Mouse (Mus musculus): ENCODE data around the gene Pole. TPM values are rescaled to one million over a fixed set of nuclear protein-coding genes. Genes with fewer than 3 reads are reported as not detected.

Gene Pole
- polyA plus RNA-seq (2016; fragmentation: Nextera tagmentation; extraction: Ambion mirVana), result 29.6 and 31.9 TPM in 2 replicates

DNA sequence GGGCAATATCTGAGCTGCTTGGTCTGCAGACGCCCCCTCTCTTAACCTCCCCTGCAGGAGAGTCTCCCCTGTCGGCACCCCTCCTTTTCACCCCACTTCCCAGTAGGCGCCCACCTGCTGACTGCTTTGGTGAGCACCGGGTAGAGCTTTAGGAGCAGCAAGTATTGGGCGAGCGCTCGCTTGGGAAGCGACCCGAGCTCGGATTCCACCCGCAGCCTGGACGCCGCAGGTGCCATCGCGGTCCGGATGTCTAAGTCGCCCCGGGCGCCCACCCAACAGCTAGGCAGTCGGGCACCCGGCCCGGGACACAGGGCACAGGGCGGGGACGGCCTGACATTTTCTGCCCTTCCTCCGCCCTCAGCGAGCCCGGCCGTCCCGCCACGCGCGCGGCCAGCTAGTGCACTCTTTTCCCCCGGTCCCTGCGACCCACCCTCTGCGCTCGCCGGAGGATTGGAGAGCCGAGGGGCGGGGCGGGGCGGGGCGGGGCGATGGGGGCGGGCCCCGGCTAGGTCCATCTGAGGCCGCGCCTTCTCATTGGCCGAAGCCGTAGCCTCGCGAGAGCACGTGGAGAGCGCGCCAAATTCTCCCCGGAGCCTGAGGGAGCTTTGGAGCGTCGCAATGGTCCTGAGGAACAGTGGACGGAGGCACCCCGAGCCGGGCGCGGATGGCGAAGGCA, at the start of gene Pole, which contains the start of gene Pxmp2:
TSS of gene Pole (plus strand) at position 537 of the 676 bp plus-strand sequence.
TSS of gene Pxmp2 (minus strand) at position 417 of the 676 bp plus-strand sequence.
- no peaks in the 10 kb centered on the region for H3K9me3 ChIP-seq
- peaks cover 15% of the 10 kb centered on the region for H3K27me3 ChIP-seq
- peaks cover 3% of the 10 kb centered on the region for H3K36me3 ChIP-seq
- peak within 1 kb of the TSS; percentile 76 for H3K4me3 ChIP-seq
- WGBS, result under 1% methylated on average over 64 of the region's 64 CpGs
- H3K4me2 ChIP-seq (replicated peaks), result peak within 1 kb of the TSS; percentile 83
- peak within 1 kb of the TSS; percentile 80 for H3K9ac ChIP-seq (replicated peaks)
- 0 out of 2 replicates have a peak within 1 kb of the TSS, but pooled peaks have one; percentile 46 for H3K27ac ChIP-seq (replicated peaks)
- ATAC-seq (ENCODE audit: low FRiP score, low read depth), result peak; percentile 99
- peaks cover 18% of the 10 kb centered on the region for H3K4me1 ChIP-seq

DNA sequence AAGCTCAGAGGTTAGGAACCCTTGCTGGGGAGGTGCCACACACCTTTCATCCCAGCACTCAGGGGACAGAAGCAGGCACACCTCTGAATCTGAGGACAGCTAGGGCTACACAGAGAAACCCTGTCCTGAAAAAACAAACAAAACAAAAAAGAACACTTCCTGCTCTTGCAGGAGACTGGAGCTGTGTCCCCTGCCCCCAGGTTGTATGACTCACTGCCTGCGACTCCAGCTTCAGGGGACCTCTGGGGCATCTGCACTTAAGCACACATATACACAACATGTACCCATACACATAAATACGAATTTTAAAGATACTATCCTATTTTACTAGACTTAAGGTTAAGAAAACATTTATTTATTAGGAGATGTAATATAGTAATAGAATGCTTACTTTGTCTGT, 42.0 kb upstream of the Pole start:
- no peaks in the 10 kb centered on the region for H3K27me3 ChIP-seq
- no peak overlapping the region for H3K4me3 ChIP-seq
- WGBS, result 87% methylated on average over 2 of the region's 2 CpGs
- no peaks in the 10 kb centered on the region for H3K9me3 ChIP-seq
- no peak overlapping the region for H3K27ac ChIP-seq (replicated peaks)
- no peak overlapping the region for H3K9ac ChIP-seq (replicated peaks)
- no peak overlapping the region for H3K4me2 ChIP-seq (replicated peaks)
- H3K4me1 ChIP-seq, result no peaks in the 10 kb centered on the region
- ATAC-seq (ENCODE audit: low FRiP score, low read depth), result no peak
- H3K36me3 ChIP-seq, result peaks cover 85% of the 10 kb centered on the region

DNA sequence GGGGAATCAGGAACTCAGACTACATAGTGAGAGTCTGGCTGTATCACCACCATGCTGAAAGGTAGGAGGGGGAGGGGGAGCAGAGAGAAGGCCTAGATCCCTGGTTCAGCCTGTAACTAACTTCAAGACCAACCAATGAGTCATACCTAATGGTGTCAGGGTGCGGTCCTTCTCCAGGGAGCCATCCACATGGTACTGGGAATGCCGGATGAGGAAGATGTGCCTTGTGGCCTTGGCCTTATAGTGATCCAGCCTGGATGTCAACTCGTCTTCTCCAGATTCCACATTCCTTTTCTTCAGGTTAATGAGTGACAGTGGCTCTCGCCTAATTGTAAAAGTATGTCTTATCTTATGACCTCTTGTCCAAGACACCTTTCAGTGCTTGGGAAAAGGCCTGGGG, 19.2 kb upstream of the Pole start:
- H3K9me3 ChIP-seq, result no peaks in the 10 kb centered on the region
- 90% methylated on average over 4 of the region's 4 CpGs for WGBS
- H3K9ac ChIP-seq (replicated peaks), result no peak overlapping the region
- H3K4me2 ChIP-seq (replicated peaks), result no peak overlapping the region
- no peak overlapping the region for H3K27ac ChIP-seq (replicated peaks)
- H3K4me3 ChIP-seq, result no peak overlapping the region
- H3K36me3 ChIP-seq, result peaks cover 40% of the 10 kb centered on the region
- peaks cover 6% of the 10 kb centered on the region for H3K4me1 ChIP-seq
- no peak for ATAC-seq (ENCODE audit: low FRiP score, low read depth)
- no peaks in the 10 kb centered on the region for H3K27me3 ChIP-seq

DNA sequence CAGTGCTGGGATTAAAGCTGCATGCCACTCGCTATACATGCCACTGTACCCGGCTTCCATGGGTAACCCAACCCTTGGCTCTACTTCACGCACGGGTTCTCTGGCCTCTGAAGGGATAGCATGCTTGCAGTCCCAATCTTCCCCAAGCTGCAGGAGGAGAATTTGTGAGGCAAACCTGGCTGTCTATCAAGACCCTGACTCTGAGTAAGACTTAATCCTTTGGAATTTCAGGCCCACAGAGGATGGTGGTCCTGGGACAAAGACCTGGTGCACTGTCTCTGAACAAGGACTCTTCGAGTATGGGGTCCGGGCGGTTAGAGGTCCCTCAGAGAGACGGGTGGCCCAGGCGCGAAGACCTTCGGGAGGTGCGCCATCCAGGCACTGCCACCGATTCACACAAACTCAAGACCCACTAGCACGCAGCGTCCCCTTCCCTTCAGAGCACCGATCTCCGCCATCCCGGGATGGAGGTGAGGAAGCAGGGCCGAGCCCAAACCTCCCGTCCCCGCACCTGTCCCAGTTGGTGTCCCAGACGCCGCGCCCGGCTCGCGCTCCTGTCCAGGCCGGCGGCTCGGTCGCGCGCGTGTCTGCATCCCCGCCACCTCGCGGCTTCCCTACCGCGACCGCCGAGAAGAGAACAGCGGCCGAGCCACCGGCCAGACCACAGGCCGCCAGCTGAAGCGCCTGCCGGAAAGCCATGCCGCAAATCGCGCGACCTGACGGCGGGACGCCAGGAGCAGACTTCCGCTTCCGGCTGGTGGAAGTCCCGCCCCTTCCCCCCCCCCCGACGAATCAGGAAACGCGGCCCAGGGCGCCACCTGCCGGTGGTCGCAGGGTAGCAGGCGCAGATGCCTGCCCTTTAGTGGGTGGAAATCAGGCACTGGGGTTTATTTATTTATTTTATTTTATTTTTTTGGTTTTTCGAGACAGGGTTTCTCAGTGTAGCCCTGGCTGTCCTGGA, 16.7 kb upstream of the Pole start, which contains the start of gene Pgam5:
TSS of gene Pgam5 (minus strand) at position 773 of the 961 bp plus-strand sequence.
- peak; percentile 86 for ATAC-seq (ENCODE audit: low FRiP score, low read depth)
- peaks cover 6% of the 10 kb centered on the region for H3K4me1 ChIP-seq
- H3K4me3 ChIP-seq, result peak within 1 kb of the TSS; percentile 81
- H3K9ac ChIP-seq (replicated peaks), result peak within 1 kb of the TSS; percentile 91
- peak within 1 kb of the TSS; percentile 95 for H3K4me2 ChIP-seq (replicated peaks)
- H3K9me3 ChIP-seq, result no peaks in the 10 kb centered on the region
- H3K36me3 ChIP-seq, result peaks cover 28% of the 10 kb centered on the region
- peak within 1 kb of the TSS; percentile 57 for H3K27ac ChIP-seq (replicated peaks)
- WGBS, result under 1% methylated on average over 49 of the region's 66 CpGs
- H3K27me3 ChIP-seq, result no peaks in the 10 kb centered on the region

- Histone ChIP-seq H3K9ac (replicated peaks) (no peak overlapping the region), H3K36me3 (peaks cover 20% of the 10 kb centered on the region)
- no peak for ATAC-seq (ENCODE audit: low FRiP score, low read depth)
These were observed 15.9 kb upstream of the Pole start for GRCm38 (mm10) chr5:110270242-110270641.

DNA sequence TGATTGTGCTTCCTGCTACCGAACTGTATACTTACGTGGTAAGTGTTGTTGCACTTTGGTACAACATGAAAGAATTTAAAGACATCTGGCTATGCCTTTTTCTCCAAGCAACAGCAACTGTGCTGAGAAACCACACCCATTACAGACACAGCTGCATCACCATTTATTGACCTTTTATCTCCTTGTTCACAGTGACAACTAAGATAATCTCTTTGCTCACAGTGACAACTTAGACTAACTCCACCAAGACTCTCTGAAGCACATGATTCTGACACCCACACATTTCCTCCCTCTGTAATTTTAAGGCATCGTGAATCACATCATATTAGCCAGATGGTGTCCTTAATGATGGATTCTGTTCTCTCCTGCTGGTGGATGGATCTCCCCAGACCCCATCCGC, 12.0 kb upstream of the Pole start:
- Histone ChIP-seq H3K36me3 (no peaks in the 10 kb centered on the region), H3K4me1 (no peaks in the 10 kb centered on the region), H3K9me3 (no peaks in the 10 kb centered on the region), H3K27me3 (no peaks in the 10 kb centered on the region), H3K9ac (replicated peaks) (no peak overlapping the region), H3K4me3 (no peak overlapping the region), H3K27ac (replicated peaks) (no peak overlapping the region), H3K4me2 (replicated peaks) (no peak overlapping the region)
- ATAC-seq (ENCODE audit: low FRiP score, low read depth), result no peak
- WGBS, result 86% methylated on average over 4 of the region's 4 CpGs

More at GRCm38 (mm10) chr5:110270242-110270641, 15.9 kb upstream of the Pole start:
- H3K27me3 ChIP-seq, result no peaks in the 10 kb centered on the region
- WGBS, result 92% methylated on average over 6 of the region's 6 CpGs
- H3K27ac ChIP-seq (replicated peaks), result no peak overlapping the region
- H3K4me3 ChIP-seq, result no peak overlapping the region
- no peak overlapping the region for H3K4me2 ChIP-seq (replicated peaks)
- H3K4me1 ChIP-seq, result peaks cover 6% of the 10 kb centered on the region
- no peaks in the 10 kb centered on the region for H3K9me3 ChIP-seq

- no peak overlapping the region for H3K4me2 ChIP-seq (replicated peaks)
- H3K4me3 ChIP-seq, result no peak overlapping the region
- H3K4me1 ChIP-seq, result no peaks in the 10 kb centered on the region
- ATAC-seq (ENCODE audit: low FRiP score, low read depth), result no peak
- no peaks in the 10 kb centered on the region for H3K9me3 ChIP-seq
- no peak overlapping the region for H3K9ac ChIP-seq (replicated peaks)
- no peaks in the 10 kb centered on the region for H3K27me3 ChIP-seq
- H3K36me3 ChIP-seq, result no peaks in the 10 kb centered on the region
- no peak overlapping the region for H3K27ac ChIP-seq (replicated peaks)
- 61% methylated on average over 2 of the region's 2 CpGs for WGBS
These were observed 11.3 kb upstream of the Pole start for GRCm38 (mm10) chr5:110274846-110275245.

DNA sequence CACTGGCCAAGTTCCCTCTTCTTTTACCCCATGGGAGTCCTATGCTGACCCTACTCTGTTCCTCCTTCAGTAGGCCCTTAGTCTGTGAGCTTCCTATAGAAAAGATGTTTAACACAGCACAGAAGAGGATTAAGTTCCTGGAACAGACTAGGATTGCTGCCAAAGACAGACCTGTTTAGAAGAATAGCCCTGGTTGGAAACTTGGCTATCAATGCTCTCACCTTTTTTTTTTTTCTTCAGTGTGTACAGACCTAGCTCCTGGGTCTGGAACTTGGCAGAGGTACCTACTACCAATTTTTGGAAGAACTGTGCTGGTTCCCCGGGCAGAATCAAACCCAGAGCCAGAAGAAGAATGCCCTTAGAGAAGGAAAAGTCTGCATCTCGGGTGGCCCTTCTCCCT, 9.7 kb upstream of the Pole start:
- no peak overlapping the region for H3K4me2 ChIP-seq (replicated peaks)
- no peak overlapping the region for H3K9ac ChIP-seq (replicated peaks)
- H3K36me3 ChIP-seq, result no peaks in the 10 kb centered on the region
- H3K27ac ChIP-seq (replicated peaks), result no peak overlapping the region
- H3K4me1 ChIP-seq, result no peaks in the 10 kb centered on the region
- H3K9me3 ChIP-seq, result no peaks in the 10 kb centered on the region
- no peaks in the 10 kb centered on the region for H3K27me3 ChIP-seq
- 81% methylated on average over 2 of the region's 2 CpGs for WGBS
- H3K4me3 ChIP-seq, result no peak overlapping the region
- ATAC-seq (ENCODE audit: low FRiP score, low read depth), result no peak

- Histone ChIP-seq H3K27me3 (no peaks in the 10 kb centered on the region), H3K36me3 (no peaks in the 10 kb centered on the region), H3K4me2 (replicated peaks) (no peak overlapping the region), H3K27ac (replicated peaks) (no peak overlapping the region), H3K9me3 (no peaks in the 10 kb centered on the region), H3K9ac (replicated peaks) (no peak overlapping the region), H3K4me1 (no peaks in the 10 kb centered on the region), H3K4me3 (no peak overlapping the region)
- no peak for ATAC-seq (ENCODE audit: low FRiP score, low read depth)
- WGBS, result 100% methylated on average over 1 of the region's 1 CpGs
These were observed 9.2 kb upstream of the Pole start for GRCm38 (mm10) chr5:110276910-110277309.

GRCm38 (mm10) chr5:110281984-110282383, 4.1 kb upstream of the Pole start:
- Histone ChIP-seq H3K4me1 (peaks cover 11% of the 10 kb centered on the region), H3K27ac (replicated peaks) (no peak overlapping the region), H3K27me3 (peaks cover 15% of the 10 kb centered on the region), H3K4me2 (replicated peaks) (no peak overlapping the region), H3K9ac (replicated peaks) (no peak overlapping the region), H3K4me3 (no peak overlapping the region), H3K36me3 (no peaks in the 10 kb centered on the region), H3K9me3 (no peaks in the 10 kb centered on the region)
- no peak for ATAC-seq (ENCODE audit: low FRiP score, low read depth)
- WGBS, result 80% methylated on average over 2 of the region's 2 CpGs

DNA sequence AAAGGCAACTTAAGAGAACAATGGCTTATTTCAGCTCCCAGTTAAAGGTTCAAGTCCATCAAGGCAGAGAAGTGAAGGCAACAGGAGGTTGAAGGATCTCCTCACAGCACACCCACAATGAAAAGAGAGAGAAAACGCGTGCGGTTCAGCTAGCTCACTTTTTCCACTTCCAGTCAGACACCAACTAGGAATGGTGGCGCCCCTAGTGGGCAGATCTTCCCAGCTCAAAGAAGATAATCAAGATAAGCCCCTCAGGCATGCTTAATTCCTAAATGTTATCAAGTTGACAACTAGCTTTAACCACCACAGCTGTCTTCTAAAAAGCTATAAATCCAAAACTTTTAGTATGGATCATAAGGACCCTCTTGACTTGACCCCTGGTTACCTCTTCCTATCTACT, 1.6 kb upstream of the Pole start:
- Histone ChIP-seq H3K27ac (replicated peaks) (no peak overlapping the region), H3K36me3 (no peaks in the 10 kb centered on the region), H3K27me3 (peaks cover 15% of the 10 kb centered on the region), H3K4me2 (replicated peaks) (no peak overlapping the region), H3K9ac (replicated peaks) (no peak overlapping the region), H3K4me3 (no peak overlapping the region), H3K9me3 (no peaks in the 10 kb centered on the region), H3K4me1 (peaks cover 18% of the 10 kb centered on the region)
- 12% methylated on average over 4 of the region's 4 CpGs for WGBS
- ATAC-seq (ENCODE audit: low FRiP score, low read depth), result no peak

DNA sequence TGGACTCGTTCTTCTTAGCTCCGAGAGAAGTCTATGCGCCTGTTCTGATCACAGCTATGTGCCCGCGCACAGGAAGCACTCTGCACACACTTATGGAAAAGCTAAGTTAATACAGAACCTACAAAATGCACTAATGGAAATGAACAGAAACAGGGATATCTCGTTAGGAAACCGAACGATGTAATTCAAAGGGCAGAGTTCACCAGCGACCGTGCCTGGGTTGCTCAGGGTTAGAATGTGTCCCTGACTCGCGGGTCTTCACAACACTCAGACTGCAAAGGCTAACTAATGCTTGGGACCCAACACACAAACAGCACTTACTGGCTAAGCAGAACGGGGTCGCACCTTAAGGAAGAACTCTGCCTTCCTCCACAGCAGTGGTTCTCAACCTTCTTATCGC, 950 bp upstream of the Pole start:
- no peak for ATAC-seq (ENCODE audit: low FRiP score, low read depth)
- 13% methylated on average over 15 of the region's 15 CpGs for WGBS
- H3K36me3 ChIP-seq, result no peaks in the 10 kb centered on the region
- H3K27ac ChIP-seq (replicated peaks), result no peak overlapping the region
- H3K9ac ChIP-seq (replicated peaks), result peak overlapping the region; percentile 80
- peak overlapping the region; percentile 83 for H3K4me2 ChIP-seq (replicated peaks)
- peak overlapping the region; percentile 76 for H3K4me3 ChIP-seq
- H3K27me3 ChIP-seq, result peaks cover 15% of the 10 kb centered on the region
- H3K4me1 ChIP-seq, result peaks cover 18% of the 10 kb centered on the region
- no peaks in the 10 kb centered on the region for H3K9me3 ChIP-seq

Measured in midbrain, embryonic 12.5 days (tissue).